In the genomic region with DNA sequence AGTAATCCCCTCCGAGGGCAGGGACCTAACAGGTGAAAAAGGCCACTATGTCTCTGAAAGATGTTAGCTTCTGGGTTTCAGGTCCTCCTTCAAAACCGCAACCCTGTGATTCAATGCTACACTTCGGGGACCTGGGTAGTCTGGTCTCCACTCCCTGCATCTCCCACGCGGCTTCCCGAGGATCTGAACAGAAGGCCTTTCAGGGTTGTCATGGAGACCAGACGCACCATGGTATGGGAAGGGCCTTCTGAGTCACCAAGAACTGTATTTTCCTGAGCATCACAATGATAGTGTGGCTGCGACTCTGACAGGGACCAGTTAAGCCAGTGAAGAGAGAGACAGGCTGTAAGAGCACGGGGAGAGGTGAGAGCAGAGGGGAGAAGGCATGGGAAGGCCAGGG, we compare ENCODE assay signal across 11 mouse cellular contexts.
DNase-seq lines count a peak whose midpoint lies in the region; ATAC-seq and TF ChIP-seq lines count a peak whose summit lies in the region.
"Had no signal": no experiment of that assay in that cellular context is flagged by ENCODE, and none has a peak within 500 bp of the region (broad histone marks: within the 10 kb centered on the region; RNA-seq: fewer than 3 reads in every experiment).

No protein-coding gene starts in this region.

- intact Hi-C loops in heart, postnatal 10 days (cut with DNase I), result no loop called here

- H3K27me3 ChIP-seq in embryonic facial prominence, embryonic 14.5 days (replicated peaks; ENCODE audit: control insufficient read depth, insufficient read depth, low read length), result no peaks in the 10 kb centered on the region
- no peaks in the 10 kb centered on the region for H3K27me3 ChIP-seq in embryonic facial prominence, embryonic 10.5 days (replicated peaks; ENCODE audit: low read depth, poor library complexity, severe bottlenecking)
- no peaks in the 10 kb centered on the region for H3K27me3 ChIP-seq in midbrain, postnatal 0 days (ENCODE audit: insufficient read depth, low read length)

- ATAC-seq in embryonic facial prominence, embryonic 14.5 days (ENCODE audit: low read depth), result no peak
- 0 out of 2 replicates have a peak, but pooled peaks have one; percentile 18 for ATAC-seq in midbrain, postnatal 0 days (ENCODE audit: low FRiP score)
- ATAC-seq: intestine, embryonic 16.5 days had no signal

- WGBS in embryonic facial prominence, embryonic 14.5 days, result 69% methylated on average over 9 of the region's 9 CpGs
- 73% methylated on average over 9 of the region's 9 CpGs for WGBS in embryonic facial prominence, embryonic 10.5 days
- 26% methylated on average over 9 of the region's 9 CpGs for WGBS in midbrain, postnatal 0 days

- H3K9ac ChIP-seq in embryonic facial prominence, embryonic 14.5 days (ENCODE audit: low read depth, low read length), result no peak overlapping the region
- H3K9ac ChIP-seq in midbrain, postnatal 0 days (replicated peaks; ENCODE audit: low read length, poor library complexity, severe bottlenecking), result no peak overlapping the region

- TF ChIP-seq CTCF in cortical plate, adult 2 months (IDR thresholded peaks at IDR 0.05; ENCODE audit: extremely low read depth, insufficient read depth, low read length), result no peak
- no peak for TF ChIP-seq CTCF in midbrain, postnatal 0 days (IDR thresholded peaks at IDR 0.05)

- peak; percentile 23 for DNase-seq in embryonic facial prominence, embryonic 14.5 days (ENCODE audit: low spot score)
- DNase-seq in embryonic facial prominence, embryonic 10.5 days (ENCODE audit: low spot score), result no peak
- DNase-seq in layer of hippocampus, postnatal 36 days, result peak; percentile 60 to 72
- DNase-seq in midbrain, postnatal 0 days (ENCODE audit: low spot score), result peak; percentile 65
- no peak for DNase-seq in heart, adult 18-20 months
- no peak for DNase-seq in heart, postnatal 10 days
- no peak for DNase-seq in heart, adult 8-10 months (ENCODE audit: low spot score)
- DNase-seq: adrenal gland, postnatal 36 days; spleen, adult 18-20 months had no signal

- no peak overlapping the region for H3K4me2 ChIP-seq in embryonic facial prominence, embryonic 14.5 days (ENCODE audit: low read depth, low read length)
- H3K4me2 ChIP-seq in midbrain, postnatal 0 days (ENCODE audit: low read depth, low read length, poor library complexity, severe bottlenecking), result no peak overlapping the region

- 0 out of 2 replicates have a peak, but pooled peaks have one; percentile 29 for TF ChIP-seq POLR2A in cortical plate, adult 2 months (IDR thresholded peaks at IDR 0.05; ENCODE audit: extremely low read depth, insufficient read depth, low read length)

- H3K4me1 ChIP-seq in embryonic facial prominence, embryonic 14.5 days (ENCODE audit: control insufficient read depth, insufficient read depth, low read length), result peaks cover 28% of the 10 kb centered on the region
- H3K4me1 ChIP-seq in embryonic facial prominence, embryonic 10.5 days, result peaks cover 55% of the 10 kb centered on the region
- peaks cover 22% of the 10 kb centered on the region for H3K4me1 ChIP-seq in cortical plate, adult 2 months (ENCODE audit: control insufficient read depth, insufficient read depth, low read length)
- H3K4me1 ChIP-seq in midbrain, postnatal 0 days (ENCODE audit: insufficient read depth, low read length), result peaks cover 10% of the 10 kb centered on the region

- H3K9me3 ChIP-seq in embryonic facial prominence, embryonic 14.5 days (ENCODE audit: control insufficient read depth, low read length), result no peaks in the 10 kb centered on the region
- H3K9me3 ChIP-seq in embryonic facial prominence, embryonic 10.5 days, result no peaks in the 10 kb centered on the region
- H3K9me3 ChIP-seq in midbrain, postnatal 0 days (ENCODE audit: low read length), result no peaks in the 10 kb centered on the region

- H3K4me3 ChIP-seq in embryonic facial prominence, embryonic 14.5 days (ENCODE audit: low read depth, low read length), result no peak overlapping the region
- no peak overlapping the region for H3K4me3 ChIP-seq in embryonic facial prominence, embryonic 10.5 days
- no peak overlapping the region for H3K4me3 ChIP-seq in cortical plate, adult 2 months (ENCODE audit: insufficient read depth, low read length)
- no peak overlapping the region for H3K4me3 ChIP-seq in midbrain, postnatal 0 days (ENCODE audit: low read depth, low read length)

- no peak overlapping the region for H3K27ac ChIP-seq in embryonic facial prominence, embryonic 14.5 days (replicated peaks; ENCODE audit: low read depth, low read length)
- no peak overlapping the region for H3K27ac ChIP-seq in embryonic facial prominence, embryonic 10.5 days (replicated peaks)
- peak overlapping the region; percentile 87 for H3K27ac ChIP-seq in cortical plate, adult 2 months (ENCODE audit: insufficient read depth, low read length)
- no peak overlapping the region for H3K27ac ChIP-seq in midbrain, postnatal 0 days (ENCODE audit: low read depth, low read length)

- no peaks in the 10 kb centered on the region for H3K36me3 ChIP-seq in embryonic facial prominence, embryonic 14.5 days (ENCODE audit: control insufficient read depth, insufficient read depth, low read length)
- H3K36me3 ChIP-seq in embryonic facial prominence, embryonic 10.5 days (replicated peaks), result 0 out of 2 replicates have a peak, but pooled peaks cover 4% of the 10 kb centered on the region
- H3K36me3 ChIP-seq in midbrain, postnatal 0 days (ENCODE audit: insufficient read depth, low read length), result 0 out of 2 replicates have a peak, but pooled peaks cover 2% of the 10 kb centered on the region

Comparison
In these comparisons a context has a peak if more than half of its experiments do, and no peak if none do; other contexts are left out.
1. DNase-seq: peak in embryonic facial prominence, embryonic 14.5 days (single experiment), layer of hippocampus, postnatal 36 days (2 of 2) and midbrain, postnatal 0 days (single experiment); none in embryonic facial prominence, embryonic 10.5 days (single experiment), heart, adult 18-20 months (0 of 2), heart, postnatal 10 days (0 of 2) and heart, adult 8-10 months (single experiment).